Mouse (Mus musculus): ENCODE measurements around the gene St3gal3. TPM values are rescaled to one million over a fixed set of nuclear protein-coding genes. Genes with fewer than 3 reads are reported as not detected.

The St3gal3 gene
- total and polyA plus RNA-seq, 3 experiments = 16.4 to 23.3 TPM; not detected in 1

- Histone ChIP-seq H3K27ac (ENCODE audit: control insufficient read depth, low read depth, low read length) (peak overlapping the region; percentile 61; the same call in 1 of the 2 replicates), H3K27me3 (ENCODE audit: control insufficient read depth in 1 of 2, insufficient read depth in 2 of 2, low read length in 2 of 2) (no peaks in the 10 kb centered on the region), H3K36me3 (ENCODE audit: control insufficient read depth in 1 of 2, insufficient read depth in 2 of 2, low read length in 2 of 2) (peaks cover 0 to 21% of the 10 kb centered on the region in 2 experiments; a peak in 3 of 4 replicates), H3K79me2 (ENCODE audit: control insufficient read depth, insufficient read depth, low read length, poor library complexity) (no peaks in the 10 kb centered on the region), H3K4me1 (ENCODE audit: control insufficient read depth in 1 of 2, insufficient read depth in 2 of 2, low read length in 2 of 2) (peaks cover 10 to 28% of the 10 kb centered on the region in 2 experiments), H3K4me3 (ENCODE audit: control insufficient read depth in 1 of 2, insufficient read depth in 1 of 2, low read depth in 2 of 2, low read length in 2 of 2) (no peak overlapping the region), H3K9me3 (replicated peaks; ENCODE audit: insufficient read depth, low read length) (no peaks in the 10 kb centered on the region), H3K9ac (ENCODE audit: control insufficient read depth, low read depth, low read length, poor library complexity, severe bottlenecking) (no peak overlapping the region)
- no peak for DNase-seq (ENCODE audit: low read depth, low spot score)
- TF ChIP-seq NELFE (IDR thresholded peaks at IDR 0.05; ENCODE audit: low read depth, low read length) (no peak), TCF12 (IDR thresholded peaks at IDR 0.05; ENCODE audit: low read depth, low read length) (no peak), ZKSCAN1 (IDR thresholded peaks at IDR 0.05; ENCODE audit: low read depth, low read length) (no peak), E2F4 (IDR thresholded peaks at IDR 0.05; ENCODE audit: borderline replicate concordance, low read depth, low read length) (no peak), RAD21 (IDR thresholded peaks at IDR 0.05; ENCODE audit: low read depth, low read length) (no peak), TBP (IDR thresholded peaks at IDR 0.05; ENCODE audit: low read depth, low read length) (no peak), RCOR1 (IDR thresholded peaks at IDR 0.05; ENCODE audit: low read depth, low read length) (no peak), SIN3A (IDR thresholded peaks at IDR 0.05; ENCODE audit: low read length) (no peak), TAL1 (IDR thresholded peaks at IDR 0.05; ENCODE audit: low read length) (no peak), ELF1 (IDR thresholded peaks at IDR 0.05; ENCODE audit: low read depth, low read length) (no peak), POLR2A (IDR thresholded peaks at IDR 0.05; ENCODE audit: control insufficient read depth in 1 of 2, insufficient read depth in 1 of 2, low read depth in 1 of 2, low read length in 2 of 2, poor library complexity in 1 of 2) (no peak), POLR2AphosphoS2 (IDR thresholded peaks at IDR 0.05; ENCODE audit: low read length) (no peak), USF2 (IDR thresholded peaks at IDR 0.05; ENCODE audit: borderline replicate concordance in 1 of 2, insufficient read depth in 1 of 2, low read depth in 1 of 2, low read length in 2 of 2) (no peak), ZNF384 (IDR thresholded peaks at IDR 0.05; ENCODE audit: low read depth, low read length) (no peak), EP300 (IDR thresholded peaks at IDR 0.05; ENCODE audit: low read depth in 1 of 2, low read length in 2 of 2) (no peak), ETS1 (IDR thresholded peaks at IDR 0.05; ENCODE audit: low read depth, low read length) (no peak), MEF2A (IDR thresholded peaks at IDR 0.05; ENCODE audit: extremely low read depth, insufficient replicate concordance, low read depth, low read length, poor library complexity, severe bottlenecking) (no peak), HCFC1 (IDR thresholded peaks at IDR 0.05; ENCODE audit: low read depth, low read length) (no peak), MAFK (IDR thresholded peaks at IDR 0.05; ENCODE audit: borderline replicate concordance, low read depth, low read length) (no peak)
Observed at GRCm38 (mm10) chr4:118044510-118044909, 90.2 kb downstream of the St3gal3 start.

GRCm38 (mm10) chr4:118043331-118044002 is 91.2 kb downstream of the St3gal3 start:
- Histone ChIP-seq H3K27ac (ENCODE audit: control insufficient read depth, low read depth, low read length) (peak overlapping the region; percentile 85), H3K79me2 (ENCODE audit: control insufficient read depth, insufficient read depth, low read length, poor library complexity) (no peaks in the 10 kb centered on the region), H3K36me3 (ENCODE audit: control insufficient read depth in 1 of 2, insufficient read depth in 2 of 2, low read length in 2 of 2) (peaks cover 0 to 21% of the 10 kb centered on the region in 2 experiments; a peak in 3 of 4 replicates), H3K9ac (ENCODE audit: control insufficient read depth, low read depth, low read length, poor library complexity, severe bottlenecking) (peak overlapping the region; percentile 26; the same call in 1 of the 2 replicates), H3K27me3 (ENCODE audit: control insufficient read depth in 1 of 2, insufficient read depth in 2 of 2, low read length in 2 of 2) (no peaks in the 10 kb centered on the region), H3K4me1 (ENCODE audit: control insufficient read depth in 1 of 2, insufficient read depth in 2 of 2, low read length in 2 of 2) (peaks cover 10 to 28% of the 10 kb centered on the region in 2 experiments), H3K9me3 (replicated peaks; ENCODE audit: insufficient read depth, low read length) (no peaks in the 10 kb centered on the region), H3K4me3 (ENCODE audit: control insufficient read depth in 1 of 2, insufficient read depth in 1 of 2, low read depth in 2 of 2, low read length in 2 of 2) (no peak overlapping the region)
- peak; percentile 72 for DNase-seq (ENCODE audit: low read depth, low spot score)
- TF ChIP-seq SMC3 (IDR thresholded peaks at IDR 0.05; ENCODE audit: low read depth, low read length) (peak; percentile 24), HCFC1 (IDR thresholded peaks at IDR 0.05; ENCODE audit: low read depth, low read length) (peak; percentile 53; the same call in 1 of the 2 replicates), TBP (IDR thresholded peaks at IDR 0.05; ENCODE audit: low read depth, low read length) (no peak), CHD2 (IDR thresholded peaks at IDR 0.05; ENCODE audit: low read length) (peak; percentile 21; the same call in 1 of the 2 replicates), RAD21 (IDR thresholded peaks at IDR 0.05; ENCODE audit: low read depth, low read length) (no peak; the same call in 1 of the 2 replicates), RCOR1 (IDR thresholded peaks at IDR 0.05; ENCODE audit: low read depth, low read length) (peak; percentile 93), MAZ (IDR thresholded peaks at IDR 0.05; ENCODE audit: low read depth, low read length) (peak; percentile 92), GATA1 (IDR thresholded peaks at IDR 0.05; ENCODE audit: low read depth, low read length) (peak; percentile 97), EP300 (IDR thresholded peaks at IDR 0.05; ENCODE audit: low read depth in 1 of 2, low read length in 2 of 2) (peak; percentile 96), TCF12 (IDR thresholded peaks at IDR 0.05; ENCODE audit: low read depth, low read length) (peak; percentile 95), USF2 (IDR thresholded peaks at IDR 0.05; ENCODE audit: borderline replicate concordance in 1 of 2, insufficient read depth in 1 of 2, low read depth in 1 of 2, low read length in 2 of 2) (no peak), CHD1 (IDR thresholded peaks at IDR 0.05; ENCODE audit: low read depth, low read length) (no peak), ELF1 (IDR thresholded peaks at IDR 0.05; ENCODE audit: low read depth, low read length) (no peak), MYB (IDR thresholded peaks at IDR 0.05; ENCODE audit: low read depth, low read length) (peak; percentile 89), ZC3H11A (IDR thresholded peaks at IDR 0.05; ENCODE audit: low read depth, low read length) (peak; percentile 15; the same call in 1 of the 2 replicates), SIN3A (IDR thresholded peaks at IDR 0.05; ENCODE audit: low read length) (peak; percentile 85), NRF1 (IDR thresholded peaks at IDR 0.05; ENCODE audit: insufficient read depth, low read depth, low read length, poor library complexity, severe bottlenecking) (0 out of 2 replicates have a peak, but pooled peaks have one; percentile 27), MYC (IDR thresholded peaks at IDR 0.05; ENCODE audit: low read depth, low read length) (peak; percentile 62; the same call in 1 of the 2 replicates)
